Mouse (Mus musculus): ENCODE data around the gene Serpina1c. TPM values are rescaled to one million over a fixed set of nuclear protein-coding genes. Genes with fewer than 3 reads are reported as not detected.
"Not testable (repeated sequence)": the region's sequence is repeated elsewhere in the genome, so short reads cannot be mapped to it uniquely, and the experiment has no call there.

The Serpina1c gene
- total RNA-seq (2022): not detected

- not testable (repeated sequence) for DNase-seq (ENCODE audit: low spot score in 2 of 2)
These were observed at the start of gene Serpina1c for GRCm38 (mm10) chr12:103904837-103905340. Gene Serpina1c, minus strand, starts transcription at chr12:103904887.

- not testable (repeated sequence) for DNase-seq (ENCODE audit: low spot score in 2 of 2)
These were observed 48.3 kb upstream of the Serpina1c start for GRCm38 (mm10) chr12:103952972-103953371.

GRCm38 (mm10) chr12:103946243-103946642, 41.6 kb upstream of the Serpina1c start:
- no peak for DNase-seq (ENCODE audit: low spot score in 2 of 2)

GRCm38 (mm10) chr12:103909181-103909580, 4.5 kb upstream of the Serpina1c start:
- not testable (repeated sequence) for DNase-seq (ENCODE audit: low spot score in 2 of 2)

- not testable (repeated sequence) for DNase-seq (ENCODE audit: low spot score in 2 of 2)
These were observed 3.1 kb upstream of the Serpina1c start for GRCm38 (mm10) chr12:103907746-103908145.

GRCm38 (mm10) chr12:103901929-103902328, 2.8 kb downstream of the Serpina1c start:
- not testable (repeated sequence) for DNase-seq (ENCODE audit: low spot score in 2 of 2)

GRCm38 (mm10) chr12:103866873-103867272, 37.8 kb downstream of the Serpina1c start:
- not testable (repeated sequence) for DNase-seq (ENCODE audit: low spot score in 2 of 2)

GRCm38 (mm10) chr12:103863101-103863974, 41.3 kb downstream of the Serpina1c start, which contains the start of gene Serpina1a:
Gene Serpina1a, minus strand, starts transcription at chr12:103863562.
- not testable (repeated sequence) for DNase-seq (ENCODE audit: low spot score in 2 of 2)

GRCm38 (mm10) chr12:103860976-103861375, 43.7 kb downstream of the Serpina1c start:
- DNase-seq (ENCODE audit: low spot score in 2 of 2): no peak

GRCm38 (mm10) chr12:103860571-103860970, 44.1 kb downstream of the Serpina1c start:
- not testable (repeated sequence) for DNase-seq (ENCODE audit: low spot score in 2 of 2)

GRCm38 (mm10) chr12:103859584-103859983, 45.1 kb downstream of the Serpina1c start:
- DNase-seq (ENCODE audit: low spot score in 2 of 2): not testable (repeated sequence)

- not testable (repeated sequence) for DNase-seq (ENCODE audit: low spot score in 2 of 2)
These were observed 51.7 kb downstream of the Serpina1c start for GRCm38 (mm10) chr12:103853032-103853431.

Other genes starting within 250 kb of the Serpina1c start
- not detected for gene Serpina6, start 247.7 kb downstream of the Serpina1c start, total RNA-seq (2022)
- not detected for gene Serpina16, start 228.7 kb downstream of the Serpina1c start, total RNA-seq (2022)
- gene Serpina1f, start 209.4 kb downstream of the Serpina1c start, total RNA-seq (2022): not detected
- not detected for gene Serpina1d, start 131.3 kb downstream of the Serpina1c start, total RNA-seq (2022)
- gene Serpina1b, start 74.5 kb downstream of the Serpina1c start, total RNA-seq (2022): not detected
- not detected for gene Serpina1a, start 41.3 kb downstream of the Serpina1c start, total RNA-seq (2022)
- gene Serpina1e, start 54.1 kb upstream of the Serpina1c start, total RNA-seq (2022): under 1 TPM in 1 of 4 experiments, not detected in 3; 0.34 TPM
- not detected for gene Serpina11, start 85.1 kb upstream of the Serpina1c start, total RNA-seq (2022)
- gene Serpina9, start 108.9 kb upstream of the Serpina1c start, total RNA-seq (2022): under 1 TPM; 0.10 to 0.32 (median 0.14) TPM
- not detected for gene Serpina12, start 139.6 kb upstream of the Serpina1c start, total RNA-seq (2022)
- not detected for gene Serpina5, start 196.2 kb upstream of the Serpina1c start, total RNA-seq (2022)
- not detected for gene Serpina3a, start 207.8 kb upstream of the Serpina1c start, total RNA-seq (2022)
- not detected for gene Serpina3b, start 223.1 kb upstream of the Serpina1c start, total RNA-seq (2022)
- gene Serpina3c, start 249.0 kb upstream of the Serpina1c start, total RNA-seq (2022): under 1 TPM; 0.20 to 0.59 (median 0.37) TPM

Measured in layer of hippocampus, adult 8-10 months (tissue).